Mouse (Mus musculus) embryonic facial prominence, embryonic 11.5 days (tissue): Measurements from ENCODE around the gene Mpv17l. TPM values are rescaled to one million over a fixed set of nuclear protein-coding genes. Genes with fewer than 3 reads are reported as not detected.
A peak's percentile ranks its signal among the peaks of the same experiment; 100 is the strongest.
"Not testable (repeated sequence)": the region's sequence is repeated elsewhere in the genome, so short reads cannot be mapped to it uniquely, and the experiment has no call there.

Experiments used
- ATAC-seq: fragments of 200-750 bp; cut with Nextera tagmentation; replicated peaks from 2 replicates; pipeline ENCODE4 v1.8.0; 2017; ENCODE audit warnings: low read depth; ENCODE audit not compliant: insufficient number of reproducible peaks, low FRiP score, low TSS enrichment
- DNase-seq: peaks from one replicate; pipeline ENCODE4 v3.0.0-alpha.2; 2015; ENCODE audit warnings: low spot score
- H3K27ac ChIP-seq: fragments of 300-500 bp; sonication (generic); replicated peaks from 2 replicates; pipeline ENCODE4 v1.5.1; 2014; ENCODE audit warnings: mild to moderate bottlenecking, low read depth, low read length, control low read depth
- H3K27me3 ChIP-seq: fragments of 300-500 bp; sonication (generic); 2 replicates; pipeline ENCODE4 v1.6.1; 2014; ENCODE audit warnings: mild to moderate bottlenecking, low read length, moderate library complexity, mixed read lengths; ENCODE audit not compliant: control insufficient read depth, insufficient read depth
- H3K36me3 ChIP-seq: fragments of 300-500 bp; sonication (generic); replicated peaks from 2 replicates; pipeline ENCODE4 v1.6.1; 2014; ENCODE audit warnings: low read depth, mild to moderate bottlenecking, low read length, moderate library complexity, mixed read lengths; ENCODE audit not compliant: control insufficient read depth, insufficient read depth
- H3K4me1 ChIP-seq: fragments of 300-500 bp; sonication (generic); 2 replicates; pipeline ENCODE4 v1.6.1; 2014; ENCODE audit warnings: low read length, mixed read lengths; ENCODE audit not compliant: control insufficient read depth, insufficient read depth
- H3K4me2 ChIP-seq: fragments of 300-500 bp; sonication (generic); 2 replicates; pipeline ENCODE4 v1.6.1; 2014; ENCODE audit warnings: low read depth, mild to moderate bottlenecking, control low read depth, low read length, moderate library complexity
- H3K4me3 ChIP-seq: fragments of 300-500 bp; sonication (generic); 2 replicates; pipeline ENCODE4 v1.5.1; 2014; ENCODE audit warnings: low read depth, low read length, control low read depth
- H3K9ac ChIP-seq: fragments of 300-500 bp; sonication (generic); replicated peaks from 2 replicates; pipeline ENCODE4 v1.6.1; 2014; ENCODE audit warnings: mild to moderate bottlenecking, control low read depth, low read length
- H3K9me3 ChIP-seq: fragments of 300-500 bp; sonication (generic); replicated peaks from 2 replicates; pipeline ENCODE4 v1.6.1; 2016; ENCODE audit warnings: mild to moderate bottlenecking, low read length, inconsistent platforms, mixed read lengths; ENCODE audit not compliant: control insufficient read depth
- WGBS: fragments of 180-500 bp; shearing (Covaris S2); extraction: QIAGEN DNeasy Blood & Tissue Kit; methylation state at CpG from one replicate; pipeline ENCODE4 v1.1.7; 2014; 5-methylcytosine and 5-hydroxymethylcytosine counted together
- polyA plus RNA-seq: library from polyadenylated mRNA; unstranded; fragments of >200 nt; fragmentation: Nextera tagmentation; extraction: Ambion mirVana; gene quantifications from 2 replicates; pipeline ENCODE4 v1.2.1, GENCODE M21; 2014

Gene Mpv17l
- 2.8 and 4.4 TPM in 2 replicates for polyA plus RNA-seq

DNA sequence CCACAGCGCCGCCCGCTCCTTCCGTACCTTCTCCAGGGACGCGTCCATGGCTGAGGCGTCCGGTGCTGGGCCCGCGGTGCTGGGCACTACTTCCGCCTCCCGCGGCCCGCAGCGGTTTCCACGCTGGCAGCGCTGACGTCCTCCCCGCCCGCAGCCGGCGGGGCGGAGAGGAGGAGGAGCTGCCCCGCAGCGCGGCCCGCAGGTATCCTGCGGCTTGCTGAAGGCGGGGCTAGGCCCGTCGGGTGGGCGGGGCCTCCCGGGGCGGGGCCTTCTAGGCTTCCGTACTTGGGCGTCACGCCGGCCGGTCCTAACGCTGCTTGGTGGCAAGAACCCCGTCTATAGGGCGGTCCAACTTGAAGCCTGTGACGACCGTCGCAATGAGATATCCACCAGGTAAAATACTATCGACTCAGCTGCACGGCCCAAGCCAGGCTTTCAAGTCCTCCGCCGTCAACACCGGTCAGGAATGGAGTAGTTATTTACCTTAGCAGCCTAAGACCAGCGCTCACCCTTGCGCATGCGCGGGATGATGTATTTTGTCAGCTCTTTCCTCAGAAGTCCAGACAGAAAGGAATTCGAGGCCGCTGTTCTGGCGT is at the start of gene Mpv17l, which contains the start of gene Pdxdc1:
Gene Mpv17l (plus strand): TSS at position 274 of the 596 bp plus-strand sequence.
Gene Pdxdc1 (minus strand): TSS at position 244 of the 596 bp plus-strand sequence.
- H3K36me3 ChIP-seq: no peaks in the 10 kb centered on the region
- ATAC-seq: peak; percentile 95
- WGBS: 0% methylated on average over 57 of the region's 57 CpGs
- peak within 1 kb of the TSS; percentile 87 for H3K9ac ChIP-seq
- peak within 1 kb of the TSS; percentile 54; the same call in 1 of the 2 replicates for H3K27ac ChIP-seq
- H3K4me1 ChIP-seq: no peaks in the 10 kb centered on the region
- H3K27me3 ChIP-seq: no peaks in the 10 kb centered on the region
- H3K9me3 ChIP-seq: no peaks in the 10 kb centered on the region
- H3K4me2 ChIP-seq: peak within 1 kb of the TSS; percentile 74
- peak; percentile 95 for DNase-seq
- H3K4me3 ChIP-seq: peak within 1 kb of the TSS; percentile 86

DNA sequence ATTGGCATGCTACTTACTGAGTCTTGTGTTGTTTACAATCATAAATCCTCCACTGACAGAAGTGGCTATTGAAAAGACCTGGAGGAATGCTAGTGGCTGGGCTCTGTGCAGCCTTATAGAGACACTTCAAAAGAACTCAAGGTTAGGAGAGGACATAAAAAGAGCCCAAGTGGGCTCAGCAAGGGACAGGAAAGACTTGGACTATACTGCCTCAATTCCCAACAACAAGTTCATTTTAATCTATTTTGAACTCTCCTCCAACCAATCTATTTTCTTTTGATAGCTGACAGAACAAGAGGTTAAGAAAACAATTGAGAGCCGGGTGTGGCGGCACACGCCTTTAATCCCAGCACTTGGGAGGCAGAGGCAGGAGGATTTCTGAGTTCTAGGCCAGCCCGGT is 49.1 kb upstream of the Mpv17l start:
- Histone ChIP-seq H3K27ac (no peak overlapping the region), H3K9ac (no peak overlapping the region), H3K9me3 (no peaks in the 10 kb centered on the region), H3K4me3 (no peak overlapping the region), H3K4me2 (no peak overlapping the region), H3K27me3 (no peaks in the 10 kb centered on the region), H3K4me1 (no peaks in the 10 kb centered on the region), H3K36me3 (no peaks in the 10 kb centered on the region; the same call in 1 of the 2 replicates)
- ATAC-seq (no peak), DNase-seq (no peak)
- WGBS: 96% methylated on average over 4 of the region's 4 CpGs

DNA sequence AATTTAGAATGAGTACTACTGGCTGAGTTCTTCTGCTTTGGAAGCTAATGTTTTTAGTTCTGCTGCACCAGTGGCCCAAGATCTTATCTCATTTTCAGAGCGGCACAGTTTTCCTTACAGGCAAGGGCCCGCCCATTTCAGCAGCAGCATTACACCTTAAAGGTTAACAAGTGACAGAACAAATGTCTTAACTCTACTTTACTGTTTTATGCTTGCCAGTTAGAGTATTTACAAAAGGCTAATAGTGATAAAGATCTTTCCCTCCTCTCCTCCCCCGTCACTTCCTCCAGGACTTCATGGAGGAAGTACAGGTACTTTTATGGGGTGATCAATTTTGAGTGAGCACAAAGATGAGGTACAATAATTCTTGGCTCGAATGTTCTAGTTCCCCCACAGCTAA is 36.9 kb upstream of the Mpv17l start:
- no peaks in the 10 kb centered on the region for H3K4me1 ChIP-seq
- ATAC-seq (no peak), DNase-seq (no peak)
- no peaks in the 10 kb centered on the region for H3K27me3 ChIP-seq
- H3K4me3 ChIP-seq: no peak overlapping the region
- no peak overlapping the region for H3K4me2 ChIP-seq
- WGBS: 83% methylated on average over 4 of the region's 4 CpGs
- no peak overlapping the region for H3K9ac ChIP-seq
- H3K27ac ChIP-seq: no peak overlapping the region
- no peaks in the 10 kb centered on the region for H3K9me3 ChIP-seq
- no peaks in the 10 kb centered on the region for H3K36me3 ChIP-seq

DNA sequence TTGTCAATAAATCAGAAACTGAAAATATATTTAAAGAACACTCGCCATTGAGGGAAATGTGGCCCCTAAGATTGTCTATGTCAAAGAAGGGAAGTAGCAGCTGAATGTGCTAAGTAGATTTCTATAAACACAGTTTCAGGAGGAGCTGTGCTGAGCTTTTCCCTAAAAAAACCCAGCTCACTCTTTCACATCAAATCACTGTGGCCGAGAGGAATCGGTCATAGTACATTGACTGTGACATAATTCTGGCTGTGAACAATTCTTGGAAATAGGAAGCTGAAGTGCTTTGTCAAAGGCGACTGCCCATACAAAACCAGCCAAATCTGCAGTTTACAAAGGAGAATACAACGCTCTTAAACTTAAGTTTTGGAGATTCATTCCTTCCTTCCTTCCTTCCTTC is 36.3 kb upstream of the Mpv17l start:
- WGBS: 87% methylated on average over 5 of the region's 5 CpGs
- Histone ChIP-seq H3K27ac (no peak overlapping the region), H3K9ac (no peak overlapping the region), H3K9me3 (no peaks in the 10 kb centered on the region), H3K27me3 (no peaks in the 10 kb centered on the region), H3K4me2 (no peak overlapping the region), H3K36me3 (no peaks in the 10 kb centered on the region), H3K4me3 (no peak overlapping the region), H3K4me1 (no peaks in the 10 kb centered on the region)
- ATAC-seq: no peak
- DNase-seq: no peak

DNA sequence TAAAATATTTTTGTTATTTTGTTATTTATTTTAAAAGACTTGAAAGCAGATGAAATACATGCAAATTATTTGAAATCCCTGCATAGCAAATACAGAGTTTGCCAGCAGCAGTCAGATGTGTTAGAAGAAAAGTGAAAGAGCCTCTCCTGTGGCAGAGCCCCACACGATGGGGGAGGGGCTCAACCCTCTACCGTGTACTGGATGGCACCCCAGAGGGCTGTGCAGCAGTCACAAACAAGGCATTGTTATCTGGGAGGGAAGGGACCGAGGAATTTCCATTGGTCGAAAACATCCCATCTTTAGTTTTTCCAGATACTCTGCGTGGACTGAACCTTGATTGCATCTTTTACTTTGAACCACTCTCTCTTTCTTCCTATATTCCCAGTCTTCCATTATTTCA is 35.6 kb upstream of the Mpv17l start:
- 9% methylated on average over 5 of the region's 5 CpGs for WGBS
- H3K4me3 ChIP-seq: not testable (repeated sequence)

DNA sequence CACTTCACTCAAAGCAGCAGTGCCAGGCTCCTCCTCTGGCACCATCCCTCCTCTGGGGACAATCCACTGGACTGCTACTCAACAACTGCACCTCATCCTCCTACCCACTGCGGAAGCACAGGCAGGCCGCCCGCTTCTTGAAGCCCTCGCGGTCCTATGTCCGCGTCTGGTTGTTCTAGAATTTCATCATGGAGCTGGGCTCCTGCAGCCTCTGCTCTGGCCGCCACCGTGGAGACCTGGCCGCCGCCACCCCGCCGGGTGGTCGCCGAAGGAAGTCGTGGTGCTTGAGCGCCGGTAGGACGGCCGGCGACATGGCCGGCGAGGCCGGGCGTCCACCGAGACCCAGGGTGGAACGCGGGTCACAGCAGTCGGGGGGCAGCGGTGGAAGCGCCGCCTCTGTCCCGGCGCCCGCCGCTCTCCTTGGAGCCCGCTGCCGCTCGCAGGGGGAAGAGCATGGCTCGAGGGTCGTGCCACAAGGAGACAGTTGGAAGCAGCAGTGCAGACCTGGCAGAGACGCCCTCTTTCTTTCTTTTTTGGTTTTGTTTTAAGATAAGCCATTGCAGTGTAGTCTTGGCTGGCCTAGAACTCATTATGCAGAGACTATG is 34.9 kb upstream of the Mpv17l start:
- no peaks in the 10 kb centered on the region for H3K4me1 ChIP-seq
- peak overlapping the region; percentile 44 for H3K4me2 ChIP-seq
- peak overlapping the region; percentile 51 for H3K9ac ChIP-seq
- no peaks in the 10 kb centered on the region for H3K27me3 ChIP-seq
- H3K9me3 ChIP-seq: no peaks in the 10 kb centered on the region
- no peak overlapping the region for H3K27ac ChIP-seq
- ATAC-seq: peak; percentile 56; the same call in 1 of the 2 replicates
- H3K36me3 ChIP-seq: no peaks in the 10 kb centered on the region
- peak overlapping the region; percentile 30 for H3K4me3 ChIP-seq
- 5% methylated on average over 42 of the region's 42 CpGs for WGBS
- peak; percentile 15 for DNase-seq

More for the DNA sequence above, 35.6 kb upstream of the Mpv17l start:
- H3K27me3 ChIP-seq, H3K9ac ChIP-seq, H3K4me1 ChIP-seq, H3K27ac ChIP-seq, ATAC-seq, H3K9me3 ChIP-seq, H3K36me3 ChIP-seq, H3K4me2 ChIP-seq: not testable (repeated sequence)
- DNase-seq: peak; percentile 36

DNA sequence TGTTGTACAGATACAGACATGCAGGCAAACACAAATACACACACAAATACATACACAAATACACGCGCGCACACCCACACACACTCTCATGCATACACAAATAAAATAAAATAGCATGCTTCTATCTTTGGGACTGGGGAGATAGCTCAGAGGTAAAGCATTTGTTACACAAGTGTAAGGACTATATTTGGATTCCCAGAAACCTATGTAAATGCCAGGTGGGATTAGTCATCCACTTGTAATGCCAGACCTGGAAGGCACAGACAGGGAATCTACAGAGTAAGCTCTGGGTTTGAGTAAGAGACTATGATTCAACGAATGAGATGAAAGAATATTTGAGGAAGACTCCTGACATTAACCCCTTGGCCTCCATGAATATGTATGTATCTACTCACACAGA is 27.5 kb upstream of the Mpv17l start:
- DNase-seq (no peak), ATAC-seq (no peak)
- H3K9ac ChIP-seq: no peak overlapping the region
- 95% methylated on average over 4 of the region's 4 CpGs for WGBS
- H3K27me3 ChIP-seq: no peaks in the 10 kb centered on the region
- no peak overlapping the region for H3K27ac ChIP-seq
- H3K36me3 ChIP-seq: no peaks in the 10 kb centered on the region; the same call in 1 of the 2 replicates
- no peaks in the 10 kb centered on the region for H3K9me3 ChIP-seq
- H3K4me3 ChIP-seq: no peak overlapping the region
- no peaks in the 10 kb centered on the region for H3K4me1 ChIP-seq
- H3K4me2 ChIP-seq: no peak overlapping the region

DNA sequence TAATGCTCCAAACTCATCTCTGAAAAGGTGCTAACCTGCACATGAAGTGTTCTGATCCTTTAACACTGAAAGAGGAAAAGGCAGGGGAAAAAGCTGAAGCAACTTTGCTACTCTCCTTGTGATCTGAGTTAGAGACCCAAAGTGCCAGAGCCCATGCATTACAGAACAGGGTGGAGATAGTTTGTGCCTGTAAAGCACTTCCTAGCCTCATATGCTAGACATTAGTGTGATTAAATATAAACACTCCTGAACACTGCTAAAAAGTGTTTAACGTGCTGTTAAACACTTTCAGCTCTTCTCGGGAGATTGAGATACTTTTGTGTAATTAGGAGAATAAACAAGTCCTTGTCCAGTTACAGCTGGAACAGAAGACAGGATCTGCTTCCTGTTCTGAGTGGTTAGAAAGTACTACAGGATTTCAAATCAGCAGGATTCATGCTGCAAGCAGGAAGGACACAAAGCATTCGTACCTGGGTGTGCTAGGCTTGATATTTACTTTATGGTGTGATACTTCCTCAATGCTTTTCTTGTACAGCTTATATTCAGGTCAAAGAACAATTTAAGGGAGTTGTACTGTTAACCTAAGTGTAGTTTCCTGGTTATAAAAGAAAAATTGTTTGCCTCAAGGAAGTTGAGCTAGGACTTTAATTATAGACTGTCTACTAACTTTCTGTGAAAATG is 19.7 kb upstream of the Mpv17l start:
- Histone ChIP-seq H3K4me1 (no peaks in the 10 kb centered on the region), H3K27me3 (no peaks in the 10 kb centered on the region), H3K4me2 (no peak overlapping the region), H3K27ac (no peak overlapping the region), H3K9ac (no peak overlapping the region), H3K9me3 (no peaks in the 10 kb centered on the region), H3K4me3 (no peak overlapping the region), H3K36me3 (no peaks in the 10 kb centered on the region)
- ATAC-seq (no peak), DNase-seq (peak; percentile 2)
- 30% methylated on average over 3 of the region's 3 CpGs for WGBS
